Mouse (Mus musculus): Measurements from ENCODE around the gene Cdk6. TPM values are rescaled to one million over a fixed set of nuclear protein-coding genes. Genes with fewer than 3 reads are reported as not detected.

Gene Cdk6
- polyA plus RNA-seq, 1 experiment, result 24.1 TPM

DNA sequence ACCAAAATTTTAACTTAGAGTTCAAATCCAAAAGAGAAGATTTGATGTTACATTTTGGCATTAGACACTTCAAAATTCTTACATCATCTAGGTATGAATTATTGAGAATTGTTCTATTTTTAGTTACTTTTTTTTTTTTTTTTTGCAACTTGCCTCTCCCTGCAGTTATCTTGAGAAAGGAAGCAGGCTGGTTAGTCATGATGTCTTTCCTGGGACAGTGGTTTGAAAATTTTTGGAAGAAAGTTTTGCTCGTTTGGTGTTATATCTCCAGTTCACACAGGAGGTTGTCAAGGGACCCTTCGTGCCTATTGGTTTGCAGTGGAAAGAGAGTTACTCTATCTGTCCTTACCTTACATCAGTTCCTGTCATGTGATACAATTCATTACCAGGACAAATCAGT is 29.9 kb downstream of the Cdk6 start:
- H3K27ac ChIP-seq (ENCODE audit: insufficient read depth, low read depth, low read length), result no peak overlapping the region
- no peak for TF ChIP-seq CTCF (IDR thresholded peaks at IDR 0.05; ENCODE audit: low read depth, low read length)
- no peak for TF ChIP-seq POLR2A (IDR thresholded peaks at IDR 0.05; ENCODE audit: borderline replicate concordance, low read depth, low read length)
- no peak overlapping the region for H3K4me3 ChIP-seq (ENCODE audit: insufficient read depth, low read length)
- peaks cover 31% of the 10 kb centered on the region for H3K4me1 ChIP-seq (ENCODE audit: control insufficient read depth, insufficient read depth, low read length)

DNA sequence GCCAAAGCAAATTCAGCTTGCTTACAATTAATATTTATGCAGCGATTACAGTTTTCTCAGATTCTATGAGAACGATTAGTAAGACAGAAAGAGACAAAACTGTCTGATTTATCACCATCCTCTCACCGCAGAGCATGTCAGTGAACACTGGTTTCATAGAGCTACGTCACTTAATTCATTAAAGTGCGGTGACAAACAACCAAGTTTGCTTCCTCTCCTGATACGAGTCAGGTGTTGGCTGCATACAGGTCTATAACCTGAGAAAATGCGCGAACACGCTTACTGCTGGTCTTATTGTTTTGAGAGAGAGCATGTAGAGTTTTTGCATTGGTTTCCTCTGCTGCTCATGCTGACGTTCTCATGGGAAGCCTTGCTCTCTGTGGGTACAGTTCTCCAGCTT is 31.9 kb downstream of the Cdk6 start:
- H3K4me3 ChIP-seq (ENCODE audit: insufficient read depth, low read length), result no peak overlapping the region
- TF ChIP-seq POLR2A (IDR thresholded peaks at IDR 0.05; ENCODE audit: borderline replicate concordance, low read depth, low read length) (no peak), CTCF (IDR thresholded peaks at IDR 0.05; ENCODE audit: low read depth, low read length) (no peak)
- no peak overlapping the region for H3K27ac ChIP-seq (ENCODE audit: insufficient read depth, low read depth, low read length)
- H3K4me1 ChIP-seq (ENCODE audit: control insufficient read depth, insufficient read depth, low read length), result peaks cover 28% of the 10 kb centered on the region

DNA sequence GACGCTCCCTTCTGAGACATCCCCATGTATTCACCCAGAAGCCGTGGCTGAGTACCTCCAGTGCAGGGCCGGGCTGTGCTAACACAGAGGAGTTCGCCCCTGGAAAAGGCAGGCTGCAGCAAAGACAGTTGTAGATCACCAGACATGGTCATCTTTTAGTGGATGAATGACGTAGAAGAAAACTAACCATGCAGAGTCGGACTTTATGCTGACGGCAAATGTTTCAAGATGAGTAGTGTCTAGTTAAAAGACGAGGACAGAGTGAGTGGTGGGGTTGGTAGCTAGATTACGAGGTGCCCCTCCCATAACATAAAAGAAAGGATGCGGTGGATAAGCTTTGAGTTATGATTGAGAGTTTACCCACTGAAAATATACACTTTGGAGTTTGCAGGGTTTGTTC is 33.5 kb downstream of the Cdk6 start:
- Histone ChIP-seq H3K4me3 (ENCODE audit: insufficient read depth, low read length) (no peak overlapping the region), H3K27ac (ENCODE audit: insufficient read depth, low read depth, low read length) (no peak overlapping the region), H3K4me1 (ENCODE audit: control insufficient read depth, insufficient read depth, low read length) (peaks cover 26% of the 10 kb centered on the region)
- TF ChIP-seq POLR2A (IDR thresholded peaks at IDR 0.05; ENCODE audit: borderline replicate concordance, low read depth, low read length), result no peak
- no peak for TF ChIP-seq CTCF (IDR thresholded peaks at IDR 0.05; ENCODE audit: low read depth, low read length)

DNA sequence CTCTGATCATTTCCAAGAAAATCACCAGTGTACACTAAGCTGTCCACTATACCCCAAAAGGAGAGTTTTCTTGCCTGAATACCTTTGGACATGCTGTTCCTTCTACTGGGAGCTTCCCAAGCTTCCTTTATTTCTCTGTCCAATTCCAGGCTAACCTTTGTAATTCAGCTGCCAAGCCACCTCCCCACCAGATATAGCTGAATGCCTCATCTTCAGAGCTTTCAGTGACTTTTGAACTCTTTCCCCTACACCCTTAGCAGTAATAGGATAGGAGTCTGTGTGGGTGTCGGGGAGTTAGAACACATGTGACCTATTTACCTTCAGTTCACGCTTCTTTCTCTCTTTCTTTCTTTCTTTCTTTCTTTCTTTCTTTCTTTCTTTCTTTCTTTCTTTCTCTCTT is 34.9 kb downstream of the Cdk6 start:
- peaks cover 27% of the 10 kb centered on the region for H3K4me1 ChIP-seq (ENCODE audit: control insufficient read depth, insufficient read depth, low read length)
- H3K4me3 ChIP-seq (ENCODE audit: insufficient read depth, low read length), result no peak overlapping the region
- TF ChIP-seq CTCF (IDR thresholded peaks at IDR 0.05; ENCODE audit: low read depth, low read length) (no peak), POLR2A (IDR thresholded peaks at IDR 0.05; ENCODE audit: borderline replicate concordance, low read depth, low read length) (no peak)
- H3K27ac ChIP-seq (ENCODE audit: insufficient read depth, low read depth, low read length), result no peak overlapping the region

DNA sequence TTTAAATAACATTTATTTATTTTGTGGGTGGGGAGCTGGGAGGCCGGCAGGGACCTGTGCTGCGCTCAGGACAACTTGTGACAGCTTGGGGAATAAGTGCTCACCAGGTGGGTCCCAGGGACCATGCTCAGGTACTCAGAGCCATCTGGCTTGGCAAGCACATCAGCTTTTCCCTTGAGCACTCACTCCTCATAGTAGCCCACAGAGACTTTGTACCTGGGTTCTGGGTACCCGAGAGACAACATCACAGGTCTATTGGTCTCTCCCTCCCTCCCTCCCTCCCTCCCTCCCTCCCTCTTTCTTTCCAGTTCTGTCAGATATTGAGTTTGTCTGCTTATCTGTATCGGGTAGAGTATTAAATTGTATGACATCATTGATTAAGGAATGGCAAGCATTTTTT is 38.0 kb downstream of the Cdk6 start:
- Histone ChIP-seq H3K27ac (ENCODE audit: insufficient read depth, low read depth, low read length) (no peak overlapping the region), H3K4me1 (ENCODE audit: control insufficient read depth, insufficient read depth, low read length) (peaks cover 36% of the 10 kb centered on the region), H3K4me3 (ENCODE audit: insufficient read depth, low read length) (no peak overlapping the region)
- no peak for TF ChIP-seq POLR2A (IDR thresholded peaks at IDR 0.05; ENCODE audit: borderline replicate concordance, low read depth, low read length)
- TF ChIP-seq CTCF (IDR thresholded peaks at IDR 0.05; ENCODE audit: low read depth, low read length), result no peak

DNA sequence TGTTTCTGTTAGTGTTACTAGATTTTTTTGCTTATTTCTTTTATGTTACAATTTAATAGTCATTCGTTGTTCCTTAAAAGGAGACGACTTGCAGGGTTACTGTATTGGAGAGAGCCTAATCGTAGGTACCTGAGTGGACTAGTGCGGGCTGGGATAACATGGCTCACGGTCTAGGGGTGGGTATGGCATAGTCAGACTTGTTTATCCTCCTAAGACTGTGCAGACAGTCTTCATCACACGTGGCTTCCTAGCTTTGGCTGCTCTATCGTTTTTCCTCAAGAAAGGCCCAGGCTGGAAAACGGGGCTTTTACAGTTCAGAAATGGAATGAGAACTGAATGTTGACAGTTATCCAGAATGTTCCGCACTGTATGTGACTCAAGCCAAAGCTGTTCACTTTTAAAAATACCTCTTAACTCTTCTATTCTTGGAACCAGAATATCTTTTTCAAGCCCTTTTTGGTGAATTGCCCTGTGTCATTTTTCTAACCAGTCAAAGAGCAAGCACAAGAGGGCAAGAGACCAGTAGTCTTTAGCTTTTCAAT is 39.5 kb downstream of the Cdk6 start:
- no peak for TF ChIP-seq CTCF (IDR thresholded peaks at IDR 0.05; ENCODE audit: low read depth, low read length)
- no peak for TF ChIP-seq POLR2A (IDR thresholded peaks at IDR 0.05; ENCODE audit: borderline replicate concordance, low read depth, low read length)
- H3K27ac ChIP-seq (ENCODE audit: insufficient read depth, low read depth, low read length), result no peak overlapping the region
- H3K4me3 ChIP-seq (ENCODE audit: insufficient read depth, low read length), result no peak overlapping the region
- H3K4me1 ChIP-seq (ENCODE audit: control insufficient read depth, insufficient read depth, low read length), result peaks cover 41% of the 10 kb centered on the region

DNA sequence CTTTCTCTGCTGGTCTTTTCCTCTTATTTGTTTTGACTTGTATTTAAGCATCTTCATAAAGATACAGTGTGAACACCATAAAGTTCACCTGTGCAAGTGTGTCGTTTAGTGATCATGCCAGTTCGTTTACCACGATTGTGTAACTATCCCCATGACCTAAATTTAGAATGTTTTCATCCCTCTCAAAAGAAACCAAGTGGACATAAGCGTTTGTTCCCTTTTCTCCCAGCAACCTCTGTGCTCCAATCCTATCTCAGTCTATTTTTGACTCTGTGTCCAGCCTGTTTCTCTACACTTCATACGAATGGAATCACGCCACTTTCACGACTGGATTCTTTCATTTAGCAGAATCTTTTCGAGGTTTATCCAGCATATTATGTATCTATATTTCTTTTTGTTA is 40.5 kb downstream of the Cdk6 start:
- Histone ChIP-seq H3K4me3 (ENCODE audit: insufficient read depth, low read length) (no peak overlapping the region), H3K4me1 (ENCODE audit: control insufficient read depth, insufficient read depth, low read length) (peaks cover 52% of the 10 kb centered on the region), H3K27ac (ENCODE audit: insufficient read depth, low read depth, low read length) (peak overlapping the region; percentile 55)
- TF ChIP-seq CTCF (IDR thresholded peaks at IDR 0.05; ENCODE audit: low read depth, low read length) (no peak), POLR2A (IDR thresholded peaks at IDR 0.05; ENCODE audit: borderline replicate concordance, low read depth, low read length) (no peak)

DNA sequence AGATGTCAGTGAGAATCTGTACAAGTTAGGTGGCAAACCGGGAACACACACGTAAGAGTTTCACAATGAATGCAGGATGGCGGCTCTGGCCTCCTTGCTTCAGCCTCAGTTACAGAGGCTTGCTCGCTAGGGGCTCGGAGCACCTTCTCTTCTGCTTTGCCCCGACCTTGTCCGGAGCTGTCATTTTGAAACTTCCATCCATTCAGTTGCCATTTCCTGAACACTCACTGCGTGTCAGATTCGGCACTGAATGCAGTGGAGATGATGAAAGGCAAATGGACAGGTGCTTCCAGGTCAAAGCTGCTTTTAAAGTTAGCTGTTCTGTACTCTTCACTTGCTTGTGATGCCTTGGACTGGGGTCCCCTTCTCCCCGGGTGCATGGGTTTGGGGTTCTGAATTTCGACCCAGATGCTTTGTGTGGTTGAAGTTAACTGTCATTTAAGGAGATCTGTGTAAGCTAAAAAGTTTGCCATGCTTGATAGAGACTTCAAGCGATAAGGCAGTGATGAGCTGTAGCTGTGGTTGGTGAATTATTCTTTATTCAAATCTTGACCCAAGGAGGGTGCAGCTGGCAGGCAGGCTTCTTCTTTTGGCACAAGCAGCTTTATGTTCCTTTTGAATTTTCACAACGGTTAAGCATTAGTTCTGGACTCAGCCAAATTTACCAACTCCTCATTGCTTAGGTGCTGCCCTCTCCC is 41.2 kb downstream of the Cdk6 start:
- TF ChIP-seq CTCF (IDR thresholded peaks at IDR 0.05; ENCODE audit: low read depth, low read length) (no peak), POLR2A (IDR thresholded peaks at IDR 0.05; ENCODE audit: borderline replicate concordance, low read depth, low read length) (no peak)
- Histone ChIP-seq H3K4me1 (ENCODE audit: control insufficient read depth, insufficient read depth, low read length) (peaks cover 52% of the 10 kb centered on the region), H3K4me3 (ENCODE audit: insufficient read depth, low read length) (no peak overlapping the region), H3K27ac (ENCODE audit: insufficient read depth, low read depth, low read length) (peak overlapping the region; percentile 55)

DNA sequence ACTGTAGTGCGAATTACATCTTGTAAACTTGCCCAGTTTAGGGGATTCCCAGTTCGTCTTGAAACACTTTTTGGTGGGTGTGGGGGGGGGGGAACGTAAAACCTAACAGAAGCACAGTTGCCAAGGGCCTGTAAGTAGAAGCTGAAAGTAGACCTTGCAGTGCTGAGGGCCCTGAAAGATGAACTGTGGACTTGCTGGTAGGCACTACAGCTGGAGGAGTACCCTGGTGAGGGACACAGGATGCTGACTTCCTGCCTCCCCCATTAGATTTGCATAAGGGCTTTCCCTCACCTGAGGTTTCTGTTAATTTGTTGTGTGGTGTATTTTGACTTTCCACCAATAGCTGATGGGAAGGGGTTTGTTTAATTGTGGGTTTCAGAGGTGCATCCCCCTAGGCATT is 42.3 kb downstream of the Cdk6 start:
- peaks cover 55% of the 10 kb centered on the region for H3K4me1 ChIP-seq (ENCODE audit: control insufficient read depth, insufficient read depth, low read length)

DNA sequence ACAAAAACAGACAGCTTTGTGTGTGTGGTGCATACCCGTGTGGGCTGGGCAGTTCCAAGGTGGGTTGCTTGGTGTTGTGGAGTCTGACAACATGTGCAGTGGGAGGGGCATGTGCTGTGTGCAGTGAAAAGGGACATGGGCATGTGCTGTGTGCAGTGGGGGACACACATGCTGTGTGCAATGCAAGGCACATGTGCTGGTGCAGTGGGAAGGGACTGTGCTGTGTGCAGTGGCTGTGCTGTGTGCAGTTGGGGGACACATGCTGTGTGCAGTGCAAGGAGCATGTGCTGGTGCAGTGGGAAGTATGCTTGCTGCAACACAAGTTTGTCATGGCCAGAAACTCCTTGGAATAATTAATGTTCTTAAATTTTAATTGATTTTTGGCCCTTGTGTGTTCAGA is 43.8 kb downstream of the Cdk6 start:
- peaks cover 55% of the 10 kb centered on the region for H3K4me1 ChIP-seq (ENCODE audit: control insufficient read depth, insufficient read depth, low read length)
- no peak overlapping the region for H3K4me3 ChIP-seq (ENCODE audit: insufficient read depth, low read length)
- H3K27ac ChIP-seq (ENCODE audit: insufficient read depth, low read depth, low read length), result no peak overlapping the region
- TF ChIP-seq POLR2A (IDR thresholded peaks at IDR 0.05; ENCODE audit: borderline replicate concordance, low read depth, low read length), result no peak
- TF ChIP-seq CTCF (IDR thresholded peaks at IDR 0.05; ENCODE audit: low read depth, low read length), result no peak

More for the DNA sequence above, 42.3 kb downstream of the Cdk6 start:
- no peak overlapping the region for H3K27ac ChIP-seq (ENCODE audit: insufficient read depth, low read depth, low read length)
- TF ChIP-seq CTCF (IDR thresholded peaks at IDR 0.05; ENCODE audit: low read depth, low read length), result no peak
- no peak for TF ChIP-seq POLR2A (IDR thresholded peaks at IDR 0.05; ENCODE audit: borderline replicate concordance, low read depth, low read length)
- no peak overlapping the region for H3K4me3 ChIP-seq (ENCODE audit: insufficient read depth, low read length)
